In the genomic region with DNA sequence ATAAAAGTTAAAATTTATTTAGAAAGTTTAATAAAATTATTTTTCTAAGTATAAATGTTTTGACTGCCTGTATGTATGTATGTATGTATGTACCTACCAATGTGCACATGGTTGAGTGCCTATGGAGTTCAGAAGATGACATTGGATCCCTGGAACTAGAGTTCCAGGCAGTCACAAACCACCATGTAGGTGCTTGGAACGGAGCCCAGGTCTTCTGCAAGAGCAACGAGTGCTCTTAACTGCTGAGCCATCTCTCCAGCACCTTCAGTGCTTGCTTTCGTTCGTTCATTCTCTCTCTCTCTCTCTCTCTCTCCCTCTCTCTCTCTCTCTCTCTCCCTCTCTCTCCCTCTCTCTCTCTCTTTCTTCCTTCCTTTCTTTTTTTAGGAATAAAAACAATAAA, we compare ENCODE assay signal across 24 mouse cellular contexts. TPM values are rescaled to one million over a fixed set of nuclear protein-coding genes. Genes with fewer than 3 reads are reported as not detected.
DNase-seq lines count a peak whose midpoint lies in the region; ATAC-seq and TF ChIP-seq lines count a peak whose summit lies in the region.
"Had no signal": no experiment of that assay in that cellular context is flagged by ENCODE, and none has a peak within 500 bp of the region (broad histone marks: within the 10 kb centered on the region; RNA-seq: fewer than 3 reads in every experiment).

No protein-coding gene starts in this region.

- TF ChIP-seq EP300 in liver, postnatal 0 days (IDR thresholded peaks at IDR 0.05; ENCODE audit: low read depth) = no peak

- 57% methylated on average over 4 of the region's 4 CpGs for WGBS in liver, embryonic 15.5 days (ENCODE audit: insufficient replicate concordance)
- 57% methylated on average over 4 of the region's 4 CpGs for WGBS in liver, postnatal 0 days (ENCODE audit: insufficient replicate concordance)
- WGBS in heart, embryonic 11.5 days (ENCODE audit: insufficient replicate concordance) = 73% methylated on average over 4 of the region's 4 CpGs

- peaks cover 40% of the 10 kb centered on the region for H3K4me1 ChIP-seq in liver, embryonic 15.5 days (replicated peaks)
- H3K4me1 ChIP-seq in liver, postnatal 0 days (ENCODE audit: insufficient read depth) = peaks cover 26% of the 10 kb centered on the region
- no peaks in the 10 kb centered on the region for H3K4me1 ChIP-seq in heart, embryonic 11.5 days (ENCODE audit: control insufficient read depth, insufficient read depth, low read length)
- H3K4me1 ChIP-seq: forebrain, embryonic 15.5 days; limb, embryonic 13.5 days; midbrain, embryonic 15.5 days had no signal

- no peak overlapping the region for H3K9ac ChIP-seq in liver, embryonic 15.5 days
- no peak overlapping the region for H3K9ac ChIP-seq in liver, postnatal 0 days (replicated peaks)
- no peak overlapping the region for H3K9ac ChIP-seq in heart, embryonic 11.5 days (ENCODE audit: low read depth, low read length)
- H3K9ac ChIP-seq: forebrain, embryonic 15.5 days; heart, embryonic 13.5 days; limb, embryonic 13.5 days; liver, embryonic 13.5 days; midbrain, embryonic 15.5 days had no signal

- no peak overlapping the region for H3K4me3 ChIP-seq in liver, embryonic 15.5 days (replicated peaks)
- H3K4me3 ChIP-seq in liver, postnatal 0 days (ENCODE audit: low read depth, low read length) = no peak overlapping the region
- no peak overlapping the region for H3K4me3 ChIP-seq in heart, embryonic 11.5 days (ENCODE audit: low read depth, low read length)
- H3K4me3 ChIP-seq: forebrain, embryonic 10.5 days; forebrain, embryonic 15.5 days; heart, adult 2 months; heart, embryonic 13.5 days; limb, embryonic 13.5 days; liver, embryonic 13.5 days; midbrain, embryonic 15.5 days had no signal

- no peak overlapping the region for H3K4me2 ChIP-seq in liver, embryonic 15.5 days
- no peak overlapping the region for H3K4me2 ChIP-seq in liver, postnatal 0 days (ENCODE audit: low read depth, low read length)
- H3K4me2 ChIP-seq in heart, embryonic 11.5 days = no peak overlapping the region
- H3K4me2 ChIP-seq: forebrain, embryonic 15.5 days; heart, embryonic 13.5 days; limb, embryonic 13.5 days; liver, embryonic 13.5 days; midbrain, embryonic 15.5 days had no signal

- no peaks in the 10 kb centered on the region for H3K27me3 ChIP-seq in liver, embryonic 15.5 days
- H3K27me3 ChIP-seq in liver, postnatal 0 days (ENCODE audit: insufficient read depth, low read length) = no peaks in the 10 kb centered on the region
- H3K27me3 ChIP-seq in heart, embryonic 11.5 days (ENCODE audit: control insufficient read depth, insufficient read depth, low read length) = no peaks in the 10 kb centered on the region
- H3K27me3 ChIP-seq: forebrain, embryonic 15.5 days; heart, embryonic 13.5 days; limb, embryonic 13.5 days; midbrain, embryonic 15.5 days had no signal

- DNase-seq in kidney, adult 18-20 months = peak; percentile 21
- DNase-seq in kidney, adult 11 months = no peak
- no peak for DNase-seq in liver, postnatal 0 days
- peak; percentile 28 for DNase-seq in MN1 (ENCODE audit: low spot score)
- DNase-seq in kidney, postnatal 10 days = peak; percentile 38
- no peak for DNase-seq in embryo, embryonic 9.5 days (ENCODE audit: extremely low spot score)
- DNase-seq: adrenal gland, postnatal 14 days; B cell, adult 2 months; cerebellum, adult 18-20 months; cerebellum, postnatal 14 days; heart, adult 2 months; heart, postnatal 14 days; liver, embryonic 13.5 days; right cerebral cortex, adult 18-20 months; spleen, adult 18-20 months; thymus, postnatal 14 days had no signal

- peak overlapping the region; percentile 38; the same call in 1 of the 2 replicates for H3K27ac ChIP-seq in liver, embryonic 15.5 days (replicated peaks)
- H3K27ac ChIP-seq in liver, postnatal 0 days (ENCODE audit: low read depth) = no peak overlapping the region
- no peak overlapping the region for H3K27ac ChIP-seq in heart, embryonic 11.5 days (ENCODE audit: low read depth, low read length)
- H3K27ac ChIP-seq: forebrain, embryonic 10.5 days; forebrain, embryonic 15.5 days; heart, adult 2 months; heart, embryonic 13.5 days; limb, embryonic 13.5 days; macrophage; midbrain, embryonic 15.5 days had no signal

- no peaks in the 10 kb centered on the region for H3K9me3 ChIP-seq in liver, embryonic 15.5 days (replicated peaks)
- no peaks in the 10 kb centered on the region for H3K9me3 ChIP-seq in liver, postnatal 0 days (ENCODE audit: low read length)
- H3K9me3 ChIP-seq in heart, embryonic 11.5 days (replicated peaks; ENCODE audit: control insufficient read depth, low read length) = no peaks in the 10 kb centered on the region
- H3K9me3 ChIP-seq: forebrain, embryonic 10.5 days; forebrain, embryonic 15.5 days; heart, embryonic 13.5 days; limb, embryonic 13.5 days; liver, embryonic 13.5 days; midbrain, embryonic 15.5 days had no signal

- no peak for ATAC-seq in liver, embryonic 15.5 days (ENCODE audit: insufficient read depth)
- no peak for ATAC-seq in liver, postnatal 0 days
- ATAC-seq in heart, embryonic 11.5 days (replicated peaks; ENCODE audit: insufficient number of reproducible peaks, low FRiP score, low TSS enrichment) = no peak
- ATAC-seq: forebrain, embryonic 15.5 days; midbrain, embryonic 15.5 days had no signal

- no peak for TF ChIP-seq CTCF in liver, postnatal 0 days (IDR thresholded peaks at IDR 0.05; ENCODE audit: low read depth)

- no peaks in the 10 kb centered on the region for H3K36me3 ChIP-seq in liver, embryonic 15.5 days (replicated peaks)
- no peaks in the 10 kb centered on the region for H3K36me3 ChIP-seq in liver, postnatal 0 days (replicated peaks; ENCODE audit: insufficient read depth, low read length)
- no peaks in the 10 kb centered on the region for H3K36me3 ChIP-seq in heart, embryonic 11.5 days (ENCODE audit: control insufficient read depth, insufficient read depth, low read length)
- H3K36me3 ChIP-seq: forebrain, embryonic 10.5 days; forebrain, embryonic 15.5 days; heart, embryonic 13.5 days; limb, embryonic 13.5 days; liver, embryonic 13.5 days; midbrain, embryonic 15.5 days had no signal

RNA-seq across cellular contexts. Expression of gene Kif14, which starts 18.8 kb away (rescaled TPM):
- polyA plus RNA-seq in liver, embryonic 15.5 days (2015; fragmentation: Nextera tagmentation; extraction: Ambion mirVana) = 6.0 and 6.4 TPM in 2 replicates
- 1.9 and 2.3 TPM in 2 replicates for polyA plus RNA-seq in liver, postnatal 0 days (2015; fragmentation: Nextera tagmentation; extraction: Ambion mirVana)
- 5.1 and 6.9 TPM in 2 replicates for polyA plus RNA-seq in heart, embryonic 11.5 days (2014; fragmentation: Nextera tagmentation; extraction: Ambion mirVana)

RNA-seq across cellular contexts. Expression of gene Ddx59, which starts 32.3 kb away (rescaled TPM):
- polyA plus RNA-seq in liver, embryonic 15.5 days (2015; fragmentation: Nextera tagmentation; extraction: Ambion mirVana) = 4.9 and 5.5 TPM in 2 replicates
- 4.5 and 4.7 TPM in 2 replicates for polyA plus RNA-seq in liver, postnatal 0 days (2015; fragmentation: Nextera tagmentation; extraction: Ambion mirVana)
- polyA plus RNA-seq in heart, embryonic 11.5 days (2014; fragmentation: Nextera tagmentation; extraction: Ambion mirVana) = 12.6 and 14.0 TPM in 2 replicates

Comparison
In these comparisons a context has a peak if more than half of its experiments do, and no peak if none do; other contexts are left out.
1. DNase-seq: peak in kidney, adult 18-20 months (single experiment), MN1 (single experiment) and kidney, postnatal 10 days (single experiment); none in kidney, adult 11 months (single experiment), liver, postnatal 0 days (single experiment) and embryo, embryonic 9.5 days (single experiment).